Mouse (Mus musculus) monocyte, adult 2 months (primary cell): Measurements from ENCODE around the gene Wrnip1.
"Not testable (repeated sequence)": the region's sequence is repeated elsewhere in the genome, so short reads cannot be mapped to it uniquely, and the experiment has no call there.

Experiments used
- DNase-seq, 2 experiments: peaks; one replicate each; pipeline ENCODE4 v3.0.0; 2022; ENCODE audit warnings: low spot score in 2 of 2, low read depth in 1 of 2

Wrnip1 gene

GRCm38 (mm10) chr13:32850668-32851404, 49.0 kb downstream of the Wrnip1 start, which contains the start of gene Serpinb1a:
TSS of gene Serpinb1a (minus strand) at chr13:32851185.
- DNase-seq = no peak

- no peak for DNase-seq
Observed at GRCm38 (mm10) chr13:32851967-32852366, 50.1 kb downstream of the Wrnip1 start.

- no peak for DNase-seq
Observed at GRCm38 (mm10) chr13:32852539-32852938, 50.7 kb downstream of the Wrnip1 start.

GRCm38 (mm10) chr13:32853073-32853472, 51.2 kb downstream of the Wrnip1 start:
- DNase-seq = no peak

- DNase-seq = no peak
Observed at GRCm38 (mm10) chr13:32860821-32861220, 59.0 kb downstream of the Wrnip1 start.

- DNase-seq = no peak
Observed at GRCm38 (mm10) chr13:32863456-32863855, 61.6 kb downstream of the Wrnip1 start.

GRCm38 (mm10) chr13:32864529-32864928, 62.7 kb downstream of the Wrnip1 start:
- not testable (repeated sequence) for DNase-seq

GRCm38 (mm10) chr13:32865591-32865990, 63.8 kb downstream of the Wrnip1 start:
- no peak for DNase-seq

- peak in 1 of 2 experiments; percentile 26 for DNase-seq
Observed at GRCm38 (mm10) chr13:32866484-32866883, 64.6 kb downstream of the Wrnip1 start.

- DNase-seq = no peak
Observed at GRCm38 (mm10) chr13:32867030-32867429, 65.2 kb downstream of the Wrnip1 start.

GRCm38 (mm10) chr13:32868233-32868632, 66.4 kb downstream of the Wrnip1 start:
- not testable (repeated sequence) for DNase-seq

GRCm38 (mm10) chr13:32868843-32869242, 67.0 kb downstream of the Wrnip1 start:
- no peak for DNase-seq
